Mouse (Mus musculus) lung, adult 2 months (tissue): ENCODE data around the gene Epb41l4b.

ENCODE experiments used
- CTCF ChIP-seq: fragments of 200-500 bp; IDR thresholded peaks from 2 replicates; pipeline ENCODE4 v1.5.1; 2011; ENCODE audit warnings: mild to moderate bottlenecking, low read length, control low read depth; ENCODE audit not compliant: insufficient read depth
- POLR2A ChIP-seq: fragments of 200-500 bp; IDR thresholded peaks from 2 replicates; pipeline ENCODE4 v1.6.1; 2011; ENCODE audit warnings: low read depth, mild to moderate bottlenecking, control low read depth, low read length, borderline replicate concordance; ENCODE audit errors: extremely low read depth

DNA sequence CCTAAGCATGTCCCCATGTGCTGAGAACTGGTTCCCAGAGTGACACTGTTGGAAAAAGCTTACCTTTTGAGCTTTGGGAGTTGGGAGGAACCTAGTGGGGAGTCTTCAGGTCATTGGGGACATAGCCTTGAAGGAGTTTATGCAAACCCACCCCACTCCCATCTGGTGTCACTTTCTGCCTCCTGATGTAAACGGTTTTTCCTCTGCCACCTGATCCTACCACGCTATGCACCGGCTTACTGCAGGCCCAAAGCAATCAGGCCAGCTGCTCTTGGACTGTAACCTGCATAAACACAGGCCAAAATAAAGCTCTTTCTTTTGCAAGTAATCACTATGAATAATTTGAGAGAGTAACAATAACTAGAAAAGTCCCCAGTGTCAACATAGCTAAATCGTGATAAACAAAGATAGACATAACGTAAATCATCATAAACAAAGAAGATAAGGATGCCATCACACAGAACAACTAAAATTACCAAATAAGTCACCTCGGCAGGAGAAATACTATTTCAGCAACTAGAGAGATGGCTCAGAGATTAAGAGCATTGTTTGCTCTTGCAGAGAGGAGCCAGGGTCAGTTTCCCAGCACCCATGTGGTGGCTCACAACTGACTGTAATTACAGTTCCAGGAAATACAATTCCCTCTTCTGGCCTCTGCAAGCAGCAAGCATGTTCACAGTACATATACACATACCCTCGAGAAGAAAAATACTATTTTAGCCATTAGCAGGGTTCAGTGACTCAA, 29.6 kb downstream of the Epb41l4b start:
- TF ChIP-seq CTCF (no peak), POLR2A (no peak)
